ENCODE assay signal across 12 mouse cellular contexts in genomic region chr2:146810695-146811094, GRCm38 (mm10). TPM values are rescaled to one million over a fixed set of nuclear protein-coding genes. Genes with fewer than 3 reads are reported as not detected.
DNase-seq lines count a peak whose midpoint lies in the region; ATAC-seq lines count a peak whose summit lies in the region.
"Had no signal": no experiment of that assay in that cellular context is flagged by ENCODE, and none has a peak within 500 bp of the region (broad histone marks: within the 10 kb centered on the region; RNA-seq: fewer than 3 reads in every experiment).

No protein-coding gene starts in this region.

- ATAC-seq in heart, embryonic 15.5 days (replicated peaks; ENCODE audit: insufficient number of reproducible peaks, insufficient read depth, low FRiP score, low read depth), result no peak
- peak; percentile 54 for ATAC-seq in forebrain, embryonic 16.5 days
- ATAC-seq in midbrain, embryonic 12.5 days (ENCODE audit: low FRiP score, low read depth), result peak; percentile 85
- ATAC-seq: CD4-positive, CD25-positive, alpha-beta regulatory T cell, adult 4 months had no signal

- no peaks in the 10 kb centered on the region for H3K36me3 ChIP-seq in heart, embryonic 15.5 days
- H3K36me3 ChIP-seq in forebrain, embryonic 16.5 days (ENCODE audit: control insufficient read depth, insufficient read depth), result no peaks in the 10 kb centered on the region
- no peaks in the 10 kb centered on the region for H3K36me3 ChIP-seq in midbrain, embryonic 12.5 days

- H3K9me3 ChIP-seq in heart, embryonic 15.5 days (replicated peaks), result no peaks in the 10 kb centered on the region
- H3K9me3 ChIP-seq in forebrain, embryonic 16.5 days (ENCODE audit: control insufficient read depth, low read length), result no peaks in the 10 kb centered on the region
- no peaks in the 10 kb centered on the region for H3K9me3 ChIP-seq in midbrain, embryonic 12.5 days

- H3K4me2 ChIP-seq in heart, embryonic 15.5 days, result peak overlapping the region; percentile 45
- H3K4me2 ChIP-seq in forebrain, embryonic 16.5 days (ENCODE audit: low read length), result peak overlapping the region; percentile 40
- H3K4me2 ChIP-seq in midbrain, embryonic 12.5 days (replicated peaks), result no peak overlapping the region; the same call in 1 of the 2 replicates

- peak overlapping the region; percentile 22 for H3K4me3 ChIP-seq in heart, embryonic 15.5 days
- H3K4me3 ChIP-seq in forebrain, embryonic 16.5 days (replicated peaks; ENCODE audit: low read length), result 0 out of 2 replicates have a peak overlapping the region, but pooled peaks have one; percentile 7
- H3K4me3 ChIP-seq in midbrain, embryonic 12.5 days, result no peak overlapping the region

- 40% methylated on average over 13 of the region's 13 CpGs for WGBS in heart, embryonic 15.5 days
- 11% methylated on average over 13 of the region's 13 CpGs for WGBS in forebrain, embryonic 16.5 days
- 37% methylated on average over 13 of the region's 13 CpGs for WGBS in midbrain, embryonic 12.5 days

- H3K4me1 ChIP-seq in heart, embryonic 15.5 days (replicated peaks), result no peaks in the 10 kb centered on the region
- H3K4me1 ChIP-seq in forebrain, embryonic 16.5 days (replicated peaks; ENCODE audit: control insufficient read depth, insufficient read depth, low read length), result peaks cover 6% of the 10 kb centered on the region
- peaks cover 13% of the 10 kb centered on the region for H3K4me1 ChIP-seq in midbrain, embryonic 12.5 days

- no peak for DNase-seq in heart, adult 8-10 months (ENCODE audit: low spot score)
- peak; percentile 23 for DNase-seq in brain, adult 2 months (ENCODE audit: low read depth, low spot score)
- DNase-seq in frontal cortex, postnatal 10 days (ENCODE audit: low spot score in 2 of 2), result no peak
- no peak for DNase-seq in urinary bladder, postnatal 10 days (ENCODE audit: low spot score)
- DNase-seq in gastrocnemius, postnatal 10 days, result no peak
- DNase-seq: adrenal gland, adult 8-10 months; gastrocnemius, postnatal 25 days; right cerebral cortex, postnatal 14 days had no signal

- no peak overlapping the region for H3K9ac ChIP-seq in heart, embryonic 15.5 days
- no peak overlapping the region for H3K9ac ChIP-seq in forebrain, embryonic 16.5 days (replicated peaks; ENCODE audit: low read depth, low read length)
- H3K9ac ChIP-seq in midbrain, embryonic 12.5 days (replicated peaks), result no peak overlapping the region

- no peak overlapping the region for H3K27ac ChIP-seq in heart, embryonic 15.5 days
- H3K27ac ChIP-seq in forebrain, embryonic 16.5 days (ENCODE audit: low read length), result no peak overlapping the region
- no peak overlapping the region for H3K27ac ChIP-seq in midbrain, embryonic 12.5 days (replicated peaks)

- H3K27me3 ChIP-seq in heart, embryonic 15.5 days, result no peaks in the 10 kb centered on the region
- no peaks in the 10 kb centered on the region for H3K27me3 ChIP-seq in forebrain, embryonic 16.5 days (replicated peaks; ENCODE audit: control insufficient read depth, insufficient read depth, low read length)
- H3K27me3 ChIP-seq in midbrain, embryonic 12.5 days, result peaks cover 10% of the 10 kb centered on the region; the same call in 1 of the 2 replicates

RNA-seq across cellular contexts. Expression of gene Kiz, which starts 45.0 kb away (rescaled TPM):
- 27.9 and 30.2 TPM in 2 replicates for polyA plus RNA-seq in heart, embryonic 15.5 days (2015; fragmentation: Nextera tagmentation; extraction: Ambion mirVana)
- total RNA-seq in heart, adult 8-10 months (2022), result 100 to 1,000 TPM; 111 to 137 (median 121) TPM
- 23.6 and 29.6 TPM in 2 replicates for polyA plus RNA-seq in forebrain, embryonic 16.5 days (2015; fragmentation: Nextera tagmentation; extraction: Ambion mirVana)
- polyA plus RNA-seq in midbrain, embryonic 12.5 days (2016; fragmentation: Nextera tagmentation; extraction: Ambion mirVana), result 33.3 and 39.7 TPM in 2 replicates
- 10 to 100 TPM; 19.5 to 23.8 TPM for total RNA-seq in gastrocnemius, postnatal 10 days (2021)
